Mouse (Mus musculus): ENCODE data around the gene Nat14. TPM values are rescaled to one million over a fixed set of nuclear protein-coding genes. Genes with fewer than 3 reads are reported as not detected.

Nat14 gene
- polyA plus RNA-seq, 1 experiment = 3.1 TPM

GRCm38 (mm10) chr7:4922931-4923565 is 1.2 kb downstream of the Nat14 start:
- Histone ChIP-seq H3ac (ENCODE audit: control insufficient read depth, insufficient read length) (no peak overlapping the region), H3K4me2 (ENCODE audit: low read depth) (peak overlapping the region; percentile 84), H3K79me2 (ENCODE audit: control insufficient read depth, insufficient read depth) (no peaks in the 10 kb centered on the region), H3K4me3 (no peak overlapping the region), H3K36me3 (ENCODE audit: control insufficient read depth, insufficient read depth) (no peaks in the 10 kb centered on the region), H3K27me3 (ENCODE audit: control insufficient read depth, insufficient read depth, insufficient read length) (no peaks in the 10 kb centered on the region)
- no peak for TF ChIP-seq CEBPB (IDR thresholded peaks at IDR 0.05; ENCODE audit: insufficient read depth, poor library complexity, severe bottlenecking)
- TF ChIP-seq MYOG (IDR thresholded peaks at IDR 0.05; ENCODE audit: control insufficient read depth in 1 of 3, insufficient read depth in 1 of 3, insufficient read length in 2 of 3, low read depth in 2 of 3) = no peak
- TF ChIP-seq REST (IDR thresholded peaks at IDR 0.05; ENCODE audit: insufficient read depth, insufficient read length) = no peak
- TF ChIP-seq POLR2A (IDR thresholded peaks at IDR 0.05; ENCODE audit: insufficient read length, low read depth) = no peak
- no peak for TF ChIP-seq TCF3 (IDR thresholded peaks at IDR 0.05; ENCODE audit: insufficient read length, low read depth)
- no peak for TF ChIP-seq POLR2AphosphoS2 (IDR thresholded peaks at IDR 0.05; ENCODE audit: insufficient read length, low read depth)
- no peak for TF ChIP-seq MAX (IDR thresholded peaks at IDR 0.05; ENCODE audit: low read depth)
- TF ChIP-seq MYOD1 (IDR thresholded peaks at IDR 0.05; ENCODE audit: control insufficient read depth in 1 of 3, insufficient read length in 2 of 3, low read depth in 2 of 3) = no peak
- no peak for TF ChIP-seq USF1 (IDR thresholded peaks at IDR 0.05; ENCODE audit: low read depth)
- TF ChIP-seq SRF (IDR thresholded peaks at IDR 0.05; ENCODE audit: control insufficient read depth, insufficient read length, low read depth) = no peak
- no peak for TF ChIP-seq TCF12 (IDR thresholded peaks at IDR 0.05; ENCODE audit: insufficient read depth, poor library complexity, severe bottlenecking)
- TF ChIP-seq E2F4 (IDR thresholded peaks at IDR 0.05; ENCODE audit: insufficient read depth) = no peak

DNA sequence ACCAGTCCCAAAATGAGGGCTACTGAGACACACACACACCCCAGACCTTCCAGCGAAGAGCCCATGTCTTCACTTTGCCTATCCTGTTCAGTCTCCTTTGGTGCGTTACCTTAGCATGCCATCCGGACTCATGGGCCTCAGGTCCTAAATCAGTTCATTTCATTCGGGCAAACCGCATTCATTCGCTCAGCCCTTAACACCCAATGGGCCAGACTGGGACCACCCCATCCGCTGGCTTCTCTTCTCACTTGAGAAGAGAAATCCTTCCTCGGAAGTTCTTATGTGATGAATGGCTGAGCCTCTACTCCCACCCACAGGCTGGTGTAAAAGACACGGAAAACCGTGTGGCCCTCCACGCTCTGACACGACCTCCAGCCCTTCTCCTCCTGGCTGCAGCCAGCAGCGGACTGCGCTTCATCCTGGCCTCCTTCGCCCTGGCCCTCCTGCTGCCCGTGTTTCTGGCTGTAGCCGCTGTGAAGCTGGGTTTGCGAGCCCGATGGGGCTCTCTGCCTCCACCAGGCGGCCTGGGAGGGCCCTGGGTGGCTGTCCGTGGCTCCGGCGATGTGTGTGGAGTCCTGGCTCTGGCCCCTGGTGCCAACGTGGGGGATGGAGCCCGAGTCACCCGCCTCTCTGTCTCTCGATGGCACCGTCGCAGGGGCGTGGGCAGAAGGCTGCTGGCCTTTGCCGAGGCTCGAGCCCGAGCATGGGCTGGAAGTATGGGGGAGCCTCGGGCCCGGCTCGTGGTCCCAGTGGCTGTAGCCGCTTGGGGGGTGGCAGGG is 1.9 kb downstream of the Nat14 start:
- Histone ChIP-seq H3K4me3 (peak overlapping the region; percentile 7), H3K36me3 (ENCODE audit: control insufficient read depth, insufficient read depth) (no peaks in the 10 kb centered on the region), H3K27me3 (ENCODE audit: control insufficient read depth, insufficient read depth, insufficient read length) (no peaks in the 10 kb centered on the region), H3K4me2 (ENCODE audit: low read depth) (peak overlapping the region; percentile 84), H3K79me2 (ENCODE audit: control insufficient read depth, insufficient read depth) (no peaks in the 10 kb centered on the region), H3ac (ENCODE audit: control insufficient read depth, insufficient read length) (peak overlapping the region; percentile 33)
- TF ChIP-seq REST (IDR thresholded peaks at IDR 0.05; ENCODE audit: insufficient read depth, insufficient read length) = no peak
- TF ChIP-seq MYOG (IDR thresholded peaks at IDR 0.05; ENCODE audit: control insufficient read depth in 1 of 3, insufficient read depth in 1 of 3, insufficient read length in 2 of 3, low read depth in 2 of 3) = peak in 1 of 3 experiments; percentile 18
- no peak for TF ChIP-seq TCF3 (IDR thresholded peaks at IDR 0.05; ENCODE audit: insufficient read length, low read depth)

DNA sequence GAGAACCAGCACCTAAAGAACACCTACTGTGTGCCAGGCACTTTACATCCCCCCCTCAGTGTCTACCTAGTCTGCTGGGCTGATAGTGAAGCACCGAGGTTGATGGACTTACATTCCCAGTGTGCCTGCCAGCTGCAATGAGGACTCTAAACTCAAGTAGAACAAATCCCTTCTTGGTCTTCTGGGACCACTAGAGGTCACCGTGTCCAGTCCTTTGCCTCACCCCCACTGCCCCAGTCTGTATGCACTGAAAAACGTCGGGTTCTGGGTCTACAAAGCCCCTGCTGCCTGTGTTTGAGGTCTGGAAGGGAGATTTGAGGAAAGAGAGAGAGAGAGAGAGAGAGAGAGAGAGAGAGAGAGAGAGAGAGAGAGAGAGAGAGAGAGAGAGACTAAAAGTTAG is 2.7 kb downstream of the Nat14 start:
- no peak for TF ChIP-seq TCF3 (IDR thresholded peaks at IDR 0.05; ENCODE audit: insufficient read length, low read depth)
- no peak for TF ChIP-seq MYOG (IDR thresholded peaks at IDR 0.05; ENCODE audit: control insufficient read depth in 1 of 3, insufficient read depth in 1 of 3, insufficient read length in 2 of 3, low read depth in 2 of 3)
- no peak for TF ChIP-seq SRF (IDR thresholded peaks at IDR 0.05; ENCODE audit: control insufficient read depth, insufficient read length, low read depth)
- TF ChIP-seq CEBPB (IDR thresholded peaks at IDR 0.05; ENCODE audit: insufficient read depth, poor library complexity, severe bottlenecking) = no peak
- no peak for TF ChIP-seq POLR2AphosphoS2 (IDR thresholded peaks at IDR 0.05; ENCODE audit: insufficient read length, low read depth)
- TF ChIP-seq MYOD1 (IDR thresholded peaks at IDR 0.05; ENCODE audit: control insufficient read depth in 1 of 3, insufficient read length in 2 of 3, low read depth in 2 of 3) = no peak
- no peak for TF ChIP-seq REST (IDR thresholded peaks at IDR 0.05; ENCODE audit: insufficient read depth, insufficient read length)
- no peak for TF ChIP-seq USF1 (IDR thresholded peaks at IDR 0.05; ENCODE audit: low read depth)
- TF ChIP-seq MAX (IDR thresholded peaks at IDR 0.05; ENCODE audit: low read depth) = no peak
- TF ChIP-seq POLR2A (IDR thresholded peaks at IDR 0.05; ENCODE audit: insufficient read length, low read depth) = no peak
- no peak for TF ChIP-seq E2F4 (IDR thresholded peaks at IDR 0.05; ENCODE audit: insufficient read depth)
- no peak for TF ChIP-seq TCF12 (IDR thresholded peaks at IDR 0.05; ENCODE audit: insufficient read depth, poor library complexity, severe bottlenecking)
- H3K4me3 ChIP-seq = peak overlapping the region; percentile 7
- no peaks in the 10 kb centered on the region for H3K79me2 ChIP-seq (ENCODE audit: control insufficient read depth, insufficient read depth)
- no peaks in the 10 kb centered on the region for H3K36me3 ChIP-seq (ENCODE audit: control insufficient read depth, insufficient read depth)
- H3ac ChIP-seq (ENCODE audit: control insufficient read depth, insufficient read length) = peak overlapping the region; percentile 33
- no peaks in the 10 kb centered on the region for H3K27me3 ChIP-seq (ENCODE audit: control insufficient read depth, insufficient read depth, insufficient read length)
- peak overlapping the region; percentile 84 for H3K4me2 ChIP-seq (ENCODE audit: low read depth)

DNA sequence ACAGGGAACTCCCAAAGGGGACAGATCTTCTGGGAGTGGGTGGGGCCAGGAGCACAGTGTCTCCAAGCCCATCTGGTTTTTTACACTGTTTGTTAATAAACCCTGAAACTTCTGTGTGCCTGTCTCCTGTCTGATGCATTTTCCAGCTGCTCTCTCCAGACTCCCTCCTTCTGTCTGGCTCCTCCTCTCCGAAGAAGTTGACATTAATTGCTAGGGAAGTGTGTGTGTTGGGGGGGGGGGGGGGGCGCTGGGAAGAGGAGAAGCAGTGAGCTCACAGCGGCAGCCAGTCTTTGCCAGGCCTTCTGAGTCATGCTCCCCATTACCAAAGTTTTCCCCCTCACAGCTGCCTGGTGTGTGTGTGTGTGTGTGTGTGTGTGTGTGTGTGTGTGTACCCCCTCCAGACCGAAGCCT is 3.1 kb downstream of the Nat14 start:
- Histone ChIP-seq H3K27me3 (ENCODE audit: control insufficient read depth, insufficient read depth, insufficient read length) (no peaks in the 10 kb centered on the region), H3K4me2 (ENCODE audit: low read depth) (peak overlapping the region; percentile 84)

More for the DNA sequence above, 3.1 kb downstream of the Nat14 start:
- Histone ChIP-seq H3K79me2 (ENCODE audit: control insufficient read depth, insufficient read depth) (no peaks in the 10 kb centered on the region), H3K36me3 (ENCODE audit: control insufficient read depth, insufficient read depth) (no peaks in the 10 kb centered on the region), H3K4me3 (peak overlapping the region; percentile 7), H3ac (ENCODE audit: control insufficient read depth, insufficient read length) (no peak overlapping the region)
- TF ChIP-seq TCF12 (IDR thresholded peaks at IDR 0.05; ENCODE audit: insufficient read depth, poor library complexity, severe bottlenecking) (peak; percentile 11), TCF3 (IDR thresholded peaks at IDR 0.05; ENCODE audit: insufficient read length, low read depth) (no peak), MYOG (IDR thresholded peaks at IDR 0.05; ENCODE audit: control insufficient read depth in 1 of 3, insufficient read depth in 1 of 3, insufficient read length in 2 of 3, low read depth in 2 of 3) (peak in 2 of 3 experiments; percentile 16 to 62), MYOD1 (IDR thresholded peaks at IDR 0.05; ENCODE audit: control insufficient read depth in 1 of 3, insufficient read length in 2 of 3, low read depth in 2 of 3) (peak in 2 of 3 experiments; percentile 78 to 79)

All from myocyte (in vitro differentiated cells).